Mouse (Mus musculus): ENCODE results near the gene Mitd1. TPM values are rescaled to one million over a fixed set of nuclear protein-coding genes. Genes with fewer than 3 reads are reported as not detected.

Mitd1 gene
- 1 to 10 TPM; 2.9 to 4.1 (median 3.5) TPM for total RNA-seq (2022)

DNA sequence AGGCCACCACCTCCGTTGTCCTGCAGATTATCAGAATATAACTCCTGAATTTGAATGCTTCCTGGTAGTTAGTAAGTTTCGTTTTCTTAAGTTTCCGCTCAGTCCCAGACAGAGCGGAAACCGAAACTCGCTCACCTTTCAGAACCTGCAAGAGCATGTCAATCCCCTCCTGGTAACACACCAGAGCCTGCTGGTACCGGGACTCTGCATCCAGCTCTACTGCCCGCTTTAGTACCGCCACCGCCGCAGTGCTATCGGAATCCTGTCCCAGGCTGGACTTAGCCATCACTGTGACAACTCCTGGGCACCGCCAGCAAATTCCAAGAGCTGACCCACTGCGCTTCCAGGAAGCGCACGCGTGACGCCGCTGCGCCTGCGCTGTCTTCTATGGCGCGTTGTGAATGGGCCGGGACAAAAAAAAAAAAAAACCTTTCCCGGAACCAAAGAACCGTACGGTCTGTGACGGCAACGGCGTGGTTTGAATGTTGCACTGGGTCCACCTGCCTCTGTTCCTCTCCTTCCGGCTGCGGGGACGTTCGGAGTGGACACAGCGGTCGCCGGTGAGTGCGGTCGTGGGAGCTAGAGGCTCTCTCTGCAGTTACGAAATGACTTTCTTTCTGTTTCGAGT lies at the start of gene Mitd1, which contains the start of gene Mrpl30:
Gene Mitd1, minus strand, starts transcription at position 387 of the 628 bp plus-strand sequence.
Gene Mrpl30, plus strand, starts transcription at position 453 of the 628 bp plus-strand sequence.
- peak; percentile 90 for DNase-seq (ENCODE audit: low spot score)

DNA sequence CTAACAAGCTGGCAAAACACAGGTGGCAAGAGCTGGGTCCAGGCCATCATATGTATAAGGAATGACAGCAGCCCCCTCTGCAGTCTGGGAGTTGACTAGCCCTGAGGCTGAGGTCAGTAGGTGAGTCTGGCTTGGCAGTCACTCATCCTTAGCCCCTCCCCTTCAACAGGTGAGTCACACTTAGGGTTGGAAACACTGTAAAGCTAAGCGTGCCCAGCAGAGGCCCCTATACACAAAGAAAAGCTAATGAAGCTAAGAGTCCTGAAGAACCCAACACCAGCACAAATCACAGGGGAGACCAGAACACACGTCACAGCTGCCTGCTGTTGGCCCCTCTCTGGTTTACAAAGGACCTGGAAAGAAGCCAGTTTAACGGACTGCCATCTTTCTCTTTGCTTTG lies 41.6 kb upstream of the Mitd1 start:
- DNase-seq (ENCODE audit: low spot score), result no peak

GRCm38 (mm10) chr1:37925971-37926370 lies 35.8 kb upstream of the Mitd1 start:
- no peak for DNase-seq (ENCODE audit: low spot score)

DNA sequence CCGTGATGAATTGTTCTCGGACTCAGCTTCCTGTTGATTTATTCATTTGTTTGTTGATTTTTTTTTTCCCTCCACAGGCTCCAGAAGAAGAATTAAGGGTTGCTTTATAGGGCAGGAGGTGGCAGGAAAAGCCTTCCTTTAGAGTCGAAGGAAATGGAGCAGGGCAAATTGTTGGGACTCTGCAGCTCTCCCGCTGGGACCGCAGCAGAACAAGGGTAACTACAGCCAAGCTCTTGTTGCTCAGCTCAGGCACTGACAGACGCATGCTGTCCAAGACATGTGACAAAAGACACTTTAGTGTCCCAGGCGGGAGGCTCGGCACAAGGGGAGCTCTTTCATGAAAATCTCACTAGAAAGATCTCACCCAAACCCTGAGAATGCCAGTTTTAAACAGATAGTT lies 32.3 kb upstream of the Mitd1 start:
- DNase-seq (ENCODE audit: low spot score), result no peak

- DNase-seq (ENCODE audit: low spot score), result no peak
Observed at GRCm38 (mm10) chr1:37918096-37918495, 27.9 kb upstream of the Mitd1 start.

GRCm38 (mm10) chr1:37917666-37918065 lies 27.5 kb upstream of the Mitd1 start:
- DNase-seq (ENCODE audit: low spot score), result no peak

DNA sequence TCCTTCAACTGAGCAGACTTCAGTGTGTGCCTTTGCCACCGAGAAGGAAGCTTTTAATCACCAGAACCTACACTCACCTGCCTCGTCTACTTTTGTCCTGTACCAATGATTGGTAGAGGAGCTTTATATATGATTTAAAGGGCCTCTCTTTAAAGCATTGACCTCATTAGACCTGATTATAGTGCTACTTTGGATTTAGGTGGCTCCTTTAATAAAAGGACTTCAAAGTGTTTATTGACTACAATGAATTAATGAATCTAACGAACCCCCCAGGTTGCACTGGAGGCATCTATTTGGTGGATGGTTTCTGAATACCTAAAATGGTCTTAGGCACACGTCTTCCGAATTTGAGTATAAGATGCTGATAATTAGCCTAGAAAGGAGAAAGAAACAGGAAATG lies 26.2 kb upstream of the Mitd1 start, which contains the start of gene Lyg2:
Gene Lyg2, minus strand, starts transcription at position 101 of the 400 bp plus-strand sequence.
- DNase-seq (ENCODE audit: low spot score), result no peak

DNA sequence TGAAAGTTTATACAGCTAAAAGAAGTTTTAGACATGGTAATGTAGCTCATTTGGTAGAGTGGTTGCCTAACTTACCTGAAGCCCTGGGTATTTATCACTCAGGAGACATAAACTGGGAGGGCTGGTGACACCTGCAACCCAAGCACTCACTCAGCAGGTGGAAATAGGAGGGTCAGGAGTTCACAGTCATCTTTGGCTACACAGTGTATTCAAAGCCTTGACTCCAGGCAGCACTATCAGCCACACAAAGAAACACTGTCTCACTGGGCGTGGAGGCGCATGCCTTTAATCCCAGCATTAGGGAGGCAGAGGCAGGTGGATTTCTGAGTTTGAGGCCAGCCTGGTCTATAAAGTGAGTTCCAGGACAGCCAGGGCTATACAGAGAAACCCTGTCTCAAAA lies 22.5 kb upstream of the Mitd1 start:
- no peak for DNase-seq (ENCODE audit: low spot score)

DNA sequence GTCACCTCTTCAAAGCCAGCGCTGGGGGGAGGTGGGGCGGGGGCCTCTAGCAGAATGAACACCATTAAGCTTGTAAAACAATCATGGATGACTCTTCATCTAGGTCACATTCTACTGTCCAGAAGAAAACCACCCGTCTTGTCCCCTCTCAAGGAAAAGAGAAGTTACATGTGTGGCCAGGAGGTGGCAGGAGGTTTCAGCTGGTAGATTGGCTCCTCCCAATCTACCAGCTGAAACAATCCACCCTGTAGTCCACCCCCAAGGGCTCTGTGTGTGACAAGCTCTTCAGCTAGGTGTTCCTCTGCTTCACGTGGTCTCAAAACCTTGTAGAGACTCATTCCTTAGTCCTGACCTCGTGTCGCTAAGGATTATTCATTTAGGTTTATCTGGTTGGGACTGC lies 13.0 kb upstream of the Mitd1 start:
- DNase-seq (ENCODE audit: low spot score), result peak; percentile 5

GRCm38 (mm10) chr1:37900288-37900687 lies 10.1 kb upstream of the Mitd1 start:
- no peak for DNase-seq (ENCODE audit: low spot score)

- no peak for DNase-seq (ENCODE audit: low spot score)
Observed at GRCm38 (mm10) chr1:37899816-37900215, 9.6 kb upstream of the Mitd1 start.

DNA sequence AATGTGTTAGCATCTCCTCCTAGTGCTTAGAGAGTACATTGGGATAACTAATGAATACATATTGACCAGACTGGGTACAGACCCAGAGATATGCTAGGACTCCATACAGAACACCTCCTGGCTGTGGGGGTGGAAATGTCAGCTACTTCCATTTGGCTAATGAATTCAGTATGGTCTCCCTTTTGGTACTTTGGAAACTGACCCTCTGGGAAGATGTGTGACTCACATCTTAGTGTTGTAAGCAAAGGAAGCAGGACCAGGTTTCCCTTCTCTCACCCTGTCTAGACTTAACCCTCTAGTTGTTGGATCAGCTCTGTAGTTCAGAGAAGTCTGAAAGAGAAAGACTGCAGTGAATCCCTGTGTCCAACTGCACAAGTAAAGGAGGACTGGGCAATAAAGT lies 4.4 kb upstream of the Mitd1 start:
- no peak for DNase-seq (ENCODE audit: low spot score)

DNA sequence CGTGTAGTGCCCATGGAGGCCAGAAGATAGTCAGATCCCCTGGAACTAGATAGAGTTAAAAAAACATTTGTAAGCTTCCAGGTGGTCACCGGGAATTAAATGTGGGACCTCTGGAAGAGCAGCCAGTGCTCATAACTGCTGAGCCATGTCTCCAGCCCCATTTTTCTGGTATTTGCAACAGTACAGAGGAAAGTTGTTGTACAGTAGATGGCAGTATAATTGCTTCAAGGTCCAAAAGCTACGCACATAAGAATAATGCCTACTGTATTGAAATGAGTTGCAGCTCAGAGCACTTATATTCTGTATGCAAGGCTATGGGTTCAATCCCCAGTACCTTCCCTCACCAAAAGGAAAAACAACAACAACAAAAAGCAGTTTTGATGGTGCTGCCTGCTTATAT lies 1.2 kb upstream of the Mitd1 start:
- DNase-seq (ENCODE audit: low spot score), result no peak

DNA sequence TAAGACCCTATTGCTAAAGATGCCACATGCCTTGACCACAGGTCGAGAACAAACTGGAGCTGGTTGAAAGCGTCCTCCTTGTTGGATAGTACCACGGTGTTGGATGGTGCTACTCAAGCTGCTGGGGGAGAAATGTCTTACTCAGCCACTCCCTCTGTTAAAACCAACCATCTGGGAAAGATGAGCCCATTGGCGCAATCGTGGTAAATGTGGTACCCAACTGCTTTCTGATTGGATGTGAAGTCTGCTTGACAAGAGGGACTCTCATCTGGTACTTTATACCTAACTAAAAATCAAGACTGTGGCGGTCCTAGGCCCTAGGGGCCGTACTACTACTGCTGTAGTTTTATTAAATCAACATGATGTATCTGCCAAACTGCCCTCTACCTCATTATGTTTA lies 1.0 kb downstream of the Mitd1 start:
- no peak for DNase-seq (ENCODE audit: low spot score)

DNA sequence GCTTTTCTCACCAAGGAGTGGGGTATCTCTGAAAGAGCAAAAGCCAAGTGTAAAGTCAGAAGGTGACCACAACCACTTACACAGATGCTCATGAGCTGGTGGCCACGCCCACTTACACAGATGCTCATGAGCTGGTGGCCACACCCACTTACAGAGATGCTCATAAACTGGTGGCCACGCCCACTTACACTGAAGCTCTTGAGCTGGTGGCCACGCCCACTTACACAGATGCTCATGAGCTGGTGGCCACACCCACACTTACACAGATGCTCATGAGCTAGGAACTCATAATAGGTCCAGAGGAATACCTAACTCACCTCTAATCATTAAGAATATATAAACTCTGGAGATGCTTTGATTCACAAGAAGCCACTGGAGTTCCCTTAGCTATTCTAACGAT lies 5.8 kb downstream of the Mitd1 start:
- no peak for DNase-seq (ENCODE audit: low spot score)

DNA sequence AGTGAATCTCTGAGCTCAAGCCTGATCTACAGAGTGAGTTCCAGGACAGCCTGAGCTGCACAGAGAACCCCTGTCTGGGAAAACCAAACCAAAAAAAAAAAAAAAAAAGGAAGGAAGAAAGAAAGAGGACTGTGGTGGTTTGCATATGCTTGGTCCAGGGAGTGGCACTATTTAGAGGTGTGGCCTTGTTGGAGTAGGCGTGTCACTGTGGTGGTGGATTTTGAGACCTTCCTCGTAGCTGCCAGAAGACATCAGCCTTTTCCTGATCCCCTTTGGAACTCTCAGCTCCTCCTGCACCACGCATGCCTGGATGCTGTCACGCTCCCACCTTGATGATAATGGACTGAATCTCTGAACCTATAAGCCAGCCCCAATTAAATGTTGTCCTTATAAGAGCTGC lies 6.8 kb downstream of the Mitd1 start:
- DNase-seq (ENCODE audit: low spot score), result no peak

GRCm38 (mm10) chr1:37877736-37878460 lies 12.3 kb downstream of the Mitd1 start:
- no peak for DNase-seq (ENCODE audit: low spot score)

- DNase-seq (ENCODE audit: low spot score), result no peak
Observed at GRCm38 (mm10) chr1:37873157-37873556, 17.1 kb downstream of the Mitd1 start.

DNA sequence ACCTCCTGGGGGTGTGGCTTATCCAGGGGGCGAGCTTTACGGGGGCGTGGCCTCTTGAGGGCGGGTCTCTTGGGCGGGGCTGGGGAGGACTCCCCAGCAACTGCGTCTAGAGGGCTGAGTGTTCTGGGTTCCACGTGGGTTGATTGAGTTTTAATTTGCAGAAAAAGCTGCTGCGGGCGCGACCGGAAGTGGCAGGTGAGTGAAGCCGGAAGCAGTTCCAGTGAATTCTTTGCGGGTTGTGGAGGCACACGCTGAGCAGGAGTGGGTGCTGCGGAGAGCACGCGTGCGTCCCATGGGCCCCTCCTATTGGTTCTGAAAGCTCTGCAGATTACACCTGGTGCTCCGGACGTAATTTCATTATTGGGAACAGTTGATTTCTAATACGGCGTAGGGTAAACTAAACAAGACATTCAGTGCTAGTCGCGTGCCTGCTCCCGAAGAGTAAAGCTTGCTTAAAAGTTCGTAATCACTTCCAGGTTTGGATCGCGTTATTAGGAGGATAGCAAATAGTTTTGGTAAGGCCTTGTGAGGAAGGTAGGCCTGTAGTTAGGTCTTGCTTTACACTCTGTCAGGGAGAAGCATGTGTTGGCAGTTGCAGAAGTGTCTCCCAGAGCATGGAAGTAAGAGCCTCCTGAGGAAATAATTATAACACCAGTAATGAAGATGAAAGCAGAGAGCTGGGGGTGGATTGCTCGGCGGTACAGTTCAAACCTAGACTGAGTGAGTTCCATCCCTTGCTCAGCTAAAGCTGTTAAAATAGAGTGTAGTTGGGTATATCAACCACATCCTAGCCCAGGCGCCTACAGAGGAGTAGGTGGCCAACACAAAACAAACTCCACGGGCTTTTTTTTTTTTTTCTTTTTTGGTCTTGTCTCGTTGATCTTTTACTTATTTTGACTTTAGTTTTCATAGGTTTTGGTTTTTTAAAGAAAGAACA lies 17.8 kb downstream of the Mitd1 start:
- peak; percentile 72 for DNase-seq (ENCODE audit: low spot score)

DNA sequence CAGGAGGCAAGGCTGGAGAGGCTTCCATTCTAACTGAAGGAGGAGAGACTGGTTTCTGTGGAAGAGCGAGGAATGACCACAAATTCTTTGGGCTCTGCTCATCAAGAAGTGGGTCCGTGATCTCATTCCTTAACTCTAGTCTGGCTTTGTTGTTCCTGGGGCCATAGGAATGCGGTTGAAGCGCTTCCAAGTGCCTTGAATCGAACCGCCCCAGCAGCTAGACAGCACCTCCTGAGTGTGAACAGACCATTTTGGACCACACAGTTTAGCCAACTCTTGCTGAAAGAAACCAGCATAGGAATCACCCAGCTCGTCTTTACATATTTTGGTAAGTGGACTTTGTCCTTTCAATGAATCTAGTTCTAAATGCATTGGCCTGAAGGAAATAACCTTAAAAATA lies 18.5 kb downstream of the Mitd1 start, which contains the start of gene Lipt1:
Gene Lipt1, plus strand, starts transcription at position 35 of the 400 bp plus-strand sequence.
- no peak for DNase-seq (ENCODE audit: low spot score)

DNA sequence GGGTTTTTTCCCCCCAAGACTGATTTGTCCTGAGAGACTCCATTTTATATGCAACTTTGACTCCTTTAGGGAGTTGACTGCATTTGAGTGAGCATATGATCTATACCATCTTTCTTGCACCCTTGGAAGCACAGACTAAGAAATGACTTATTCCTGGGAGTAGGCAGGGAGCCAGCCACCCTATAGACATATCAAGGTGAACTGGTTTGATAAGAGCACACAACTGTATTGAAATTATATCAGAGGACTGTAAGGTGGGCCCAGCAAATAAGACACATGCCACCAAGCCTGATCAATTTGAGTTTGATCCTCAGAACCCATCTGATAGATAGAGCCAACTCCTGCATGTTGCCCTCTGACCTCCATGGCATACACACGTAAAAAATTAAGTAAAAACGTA lies 20.8 kb downstream of the Mitd1 start:
- DNase-seq (ENCODE audit: low spot score), result no peak

DNA sequence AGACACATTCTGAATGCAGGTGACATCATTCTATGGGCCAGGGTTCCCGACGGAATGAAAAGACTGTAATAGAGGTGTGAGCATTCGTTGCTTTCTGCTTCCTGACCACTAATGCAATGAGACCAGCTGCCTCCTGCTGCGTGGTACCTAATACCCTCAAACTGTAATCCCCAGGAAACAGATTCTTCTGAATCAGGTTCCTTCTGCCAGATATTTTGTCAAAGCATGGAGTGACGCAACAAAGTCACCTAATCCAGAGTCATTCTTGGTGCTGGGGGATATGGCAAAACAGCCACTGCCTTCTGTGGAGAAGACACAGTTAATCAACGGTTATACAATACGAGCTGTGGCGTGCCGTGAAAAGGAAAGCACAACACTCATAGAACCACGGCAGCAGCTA lies 21.6 kb downstream of the Mitd1 start:
- DNase-seq (ENCODE audit: low spot score), result no peak

Data from heart, adult 8-10 months (tissue).